Mouse (Mus musculus) lung, adult 2 months (tissue): ENCODE results near the gene Gapt. TPM values are rescaled to one million over a fixed set of nuclear protein-coding genes. Genes with fewer than 3 reads are reported as not detected.
"Not testable (repeated sequence)": the region's sequence is repeated elsewhere in the genome, so short reads cannot be mapped to it uniquely, and the experiment has no call there.

Experiments used
- DNase-seq: peaks from one replicate; pipeline ENCODE4 v3.0.0; 2022
- H3K4me1 ChIP-seq: fragments of 200-500 bp; 2 replicates; pipeline ENCODE4 v1.6.1; 2011; ENCODE audit warnings: low read length; ENCODE audit not compliant: control insufficient read depth, insufficient read depth
- H3K4me3 ChIP-seq: fragments of 200-500 bp; replicated peaks from 2 replicates; pipeline ENCODE3; 2011; ENCODE audit warnings: low read depth, mild to moderate bottlenecking, control low read depth, low read length; ENCODE audit errors: extremely low read depth
- CTCF ChIP-seq: fragments of 200-500 bp; IDR thresholded peaks from 2 replicates; pipeline ENCODE4 v1.5.1; 2011; ENCODE audit warnings: mild to moderate bottlenecking, low read length, control low read depth; ENCODE audit not compliant: insufficient read depth
- POLR2A ChIP-seq: fragments of 200-500 bp; IDR thresholded peaks from 2 replicates; pipeline ENCODE4 v1.6.1; 2011; ENCODE audit warnings: low read depth, mild to moderate bottlenecking, control low read depth, low read length, borderline replicate concordance; ENCODE audit errors: extremely low read depth
- WGBS: fragments of 180-500 bp; shearing (Covaris S2); methylation state at CpG from one replicate; pipeline ENCODE4 v1.1.7; 2018; 5-methylcytosine and 5-hydroxymethylcytosine counted together
- polyA plus RNA-seq: library from polyadenylated mRNA; depleted of rRNA; stranded (reverse); fragments of >200 nt; gene quantifications from 2 replicates; pipeline ENCODE4 v1.2.3, GENCODE M21; 2012

Gapt gene
- polyA plus RNA-seq, 1 experiment = 1.5 TPM

- DNase-seq = no peak
- Histone ChIP-seq H3K4me3 (peak overlapping the region; percentile 85), H3K4me1 (peaks cover 9% of the 10 kb centered on the region; the same call in 1 of the 2 replicates)
- under 1% methylated on average over 41 of the region's 41 CpGs for WGBS
- TF ChIP-seq POLR2A = no peak; the same call in 1 of the 2 replicates
- TF ChIP-seq CTCF = no peak
Observed at GRCm38 (mm10) chr13:110395179-110395794, 38.3 kb upstream of the Gapt start.

- peak; percentile 98 for DNase-seq
- peak; percentile 100 for TF ChIP-seq POLR2A
- TF ChIP-seq CTCF = peak; percentile 52; the same call in 1 of the 2 replicates
- Histone ChIP-seq H3K4me3 (peak within 1 kb of the TSS; percentile 85), H3K4me1 (peaks cover 9% of the 10 kb centered on the region; the same call in 1 of the 2 replicates)
- WGBS = under 1% methylated on average over 71 of the region's 71 CpGs
Observed at GRCm38 (mm10) chr13:110394291-110395178, 37.5 kb upstream of the Gapt start, which contains the start of gene Plk2. Gene Plk2 (plus strand): TSS chr13:110395046.

GRCm38 (mm10) chr13:110392631-110393030 lies 35.6 kb upstream of the Gapt start:
- DNase-seq = no peak
- 50% methylated on average over 3 of the region's 3 CpGs for WGBS
- Histone ChIP-seq H3K4me1 (peaks cover under 1% of the 10 kb centered on the region; the same call in 1 of the 2 replicates), H3K4me3 (no peak overlapping the region)
- no peak for TF ChIP-seq POLR2A

GRCm38 (mm10) chr13:110392210-110392609 lies 35.2 kb upstream of the Gapt start:
- TF ChIP-seq POLR2A (no peak), CTCF (peak; percentile 43; the same call in 1 of the 2 replicates)
- WGBS = 12% methylated on average over 8 of the region's 8 CpGs
- Histone ChIP-seq H3K4me1 (no peaks in the 10 kb centered on the region), H3K4me3 (no peak overlapping the region)
- DNase-seq = peak; percentile 51

GRCm38 (mm10) chr13:110384514-110384913 lies 27.5 kb upstream of the Gapt start:
- TF ChIP-seq POLR2A (no peak), CTCF (no peak)
- H3K4me3 ChIP-seq = no peak overlapping the region
- DNase-seq = no peak
- 55% methylated on average over 6 of the region's 6 CpGs for WGBS
- H3K4me1 ChIP-seq = no peaks in the 10 kb centered on the region

GRCm38 (mm10) chr13:110382447-110382901 lies 25.5 kb upstream of the Gapt start:
- DNase-seq = no peak

GRCm38 (mm10) chr13:110369673-110370072 lies 12.7 kb upstream of the Gapt start:
- 96% methylated on average over 1 of the region's 1 CpGs for WGBS
- TF ChIP-seq CTCF (no peak), POLR2A (no peak)
- DNase-seq = no peak
- no peaks in the 10 kb centered on the region; the same call in 1 of the 2 replicates for H3K4me1 ChIP-seq
- H3K4me3 ChIP-seq = no peak overlapping the region

More at GRCm38 (mm10) chr13:110382447-110382901, 25.5 kb upstream of the Gapt start:
- H3K4me1 ChIP-seq = no peaks in the 10 kb centered on the region
- WGBS = 18% methylated on average over 5 of the region's 5 CpGs
- H3K4me3 ChIP-seq = no peak overlapping the region
- TF ChIP-seq POLR2A (no peak), CTCF (no peak; the same call in 1 of the 2 replicates)

GRCm38 (mm10) chr13:110368556-110369040 lies 11.6 kb upstream of the Gapt start:
- not testable (repeated sequence) for H3K4me1 ChIP-seq, H3K4me3 ChIP-seq
- peak; percentile 88 for TF ChIP-seq CTCF
- peak; percentile 66 for DNase-seq
- 28% methylated on average over 6 of the region's 6 CpGs for WGBS

GRCm38 (mm10) chr13:110367961-110368555 lies 11.1 kb upstream of the Gapt start:
- TF ChIP-seq CTCF = no peak
- Histone ChIP-seq H3K4me3 (no peak overlapping the region), H3K4me1 (no peaks in the 10 kb centered on the region; the same call in 1 of the 2 replicates)
- 64% methylated on average over 3 of the region's 3 CpGs for WGBS
- no peak for DNase-seq
